Mouse (Mus musculus): ENCODE data around the gene Klf11. TPM values are rescaled to one million over a fixed set of nuclear protein-coding genes. Genes with fewer than 3 reads are reported as not detected.

The Klf11 gene
- 1 to 10 TPM in 19 of 26 experiments, under 1 TPM in 7; 0.46 to 4.9 (median 1.4) TPM for total RNA-seq (2018; cell fraction: chromatin; rRNA removed)
- total RNA-seq (2018; cell fraction: cytosol; rRNA removed) = 1 to 10 TPM in 23 of 26 experiments, under 1 TPM in 3; 0.91 to 7.4 (median 1.8) TPM
- total RNA-seq (2018; cell fraction: nucleus; rRNA removed) = 1 to 10 TPM in 25 of 26 experiments, under 1 TPM in 1; 0.94 to 7.8 (median 1.8) TPM
- 2.1 to 3.6 TPM (median 3.3 TPM) in 3 replicates for polyA plus RNA-seq (2018)

- Histone ChIP-seq H3K4me3 (ENCODE audit: inconsistent target) (peak within 1 kb of the TSS; percentile 35), H3K79me2 (ENCODE audit: inconsistent target) (no peaks in the 10 kb centered on the region), H3K36me3 (ENCODE audit: inconsistent target) (no peaks in the 10 kb centered on the region), H3K27ac (0 out of 2 replicates have a peak within 1 kb of the TSS, but pooled peaks have one; percentile 21)
- under 1% methylated on average over 49 of the region's 68 CpGs for WGBS (ENCODE audit: missing documents)
Measured at GRCm38 (mm10) chr12:24651063-24651557, at the start of gene Klf11. TSS of gene Klf11 (plus strand) at chr12:24651274.

- Histone ChIP-seq H3K4me3 (ENCODE audit: inconsistent target) (no peak overlapping the region), H3K27ac (no peak overlapping the region), H3K79me2 (ENCODE audit: inconsistent target) (no peaks in the 10 kb centered on the region), H3K36me3 (ENCODE audit: inconsistent target) (no peaks in the 10 kb centered on the region)
- WGBS (ENCODE audit: missing documents) = 25% methylated on average over 2 of the region's 2 CpGs
Measured at GRCm38 (mm10) chr12:24603266-24603665, 47.8 kb upstream of the Klf11 start.

DNA sequence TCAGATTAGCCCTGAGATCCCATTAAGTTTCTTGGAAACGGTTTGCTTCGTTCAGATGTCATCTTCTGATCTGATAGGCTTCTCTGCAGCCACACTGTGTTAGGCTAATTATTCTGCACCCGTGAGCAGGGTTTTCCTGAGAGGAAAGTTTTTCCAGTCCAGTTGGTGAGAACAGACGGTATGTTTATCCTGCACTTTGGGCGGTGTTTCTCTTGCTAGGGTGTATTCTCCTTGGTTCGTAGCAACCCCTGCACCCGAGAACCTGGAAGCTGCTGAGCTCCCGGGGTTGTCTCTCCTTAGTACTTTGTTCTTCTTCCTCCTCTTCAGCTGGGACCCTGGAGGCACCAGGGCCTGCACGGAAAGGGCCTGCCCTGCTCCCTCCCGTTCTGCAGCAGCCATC is 44.9 kb upstream of the Klf11 start:
- no peaks in the 10 kb centered on the region for H3K79me2 ChIP-seq (ENCODE audit: inconsistent target)
- 93% methylated on average over 10 of the region's 10 CpGs for WGBS (ENCODE audit: missing documents)
- no peak overlapping the region for H3K27ac ChIP-seq
- no peak overlapping the region for H3K4me3 ChIP-seq (ENCODE audit: inconsistent target)
- no peaks in the 10 kb centered on the region for H3K36me3 ChIP-seq (ENCODE audit: inconsistent target)

DNA sequence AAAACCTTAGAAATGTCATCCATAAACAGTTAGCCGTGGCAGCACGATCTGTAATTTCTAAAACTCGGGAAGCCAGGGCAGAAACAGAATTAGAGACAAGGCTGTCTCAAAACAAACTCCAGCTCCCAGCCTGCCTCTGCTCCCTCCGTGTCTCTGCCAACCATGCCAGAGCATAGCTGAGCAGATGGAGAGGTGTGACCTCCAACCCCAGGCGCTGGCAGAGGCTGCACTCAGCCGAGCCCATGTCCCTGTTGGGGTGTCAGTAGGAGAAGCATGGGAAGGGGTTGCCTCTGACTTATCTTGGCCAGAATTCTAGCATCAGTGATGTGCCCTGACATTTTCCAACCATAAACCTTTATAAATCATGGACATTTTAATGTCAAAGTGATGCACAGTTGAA is 38.5 kb upstream of the Klf11 start:
- Histone ChIP-seq H3K79me2 (ENCODE audit: inconsistent target) (no peaks in the 10 kb centered on the region), H3K4me3 (ENCODE audit: inconsistent target) (no peak overlapping the region), H3K36me3 (ENCODE audit: inconsistent target) (no peaks in the 10 kb centered on the region), H3K27ac (no peak overlapping the region)
- 94% methylated on average over 6 of the region's 6 CpGs for WGBS (ENCODE audit: missing documents)

DNA sequence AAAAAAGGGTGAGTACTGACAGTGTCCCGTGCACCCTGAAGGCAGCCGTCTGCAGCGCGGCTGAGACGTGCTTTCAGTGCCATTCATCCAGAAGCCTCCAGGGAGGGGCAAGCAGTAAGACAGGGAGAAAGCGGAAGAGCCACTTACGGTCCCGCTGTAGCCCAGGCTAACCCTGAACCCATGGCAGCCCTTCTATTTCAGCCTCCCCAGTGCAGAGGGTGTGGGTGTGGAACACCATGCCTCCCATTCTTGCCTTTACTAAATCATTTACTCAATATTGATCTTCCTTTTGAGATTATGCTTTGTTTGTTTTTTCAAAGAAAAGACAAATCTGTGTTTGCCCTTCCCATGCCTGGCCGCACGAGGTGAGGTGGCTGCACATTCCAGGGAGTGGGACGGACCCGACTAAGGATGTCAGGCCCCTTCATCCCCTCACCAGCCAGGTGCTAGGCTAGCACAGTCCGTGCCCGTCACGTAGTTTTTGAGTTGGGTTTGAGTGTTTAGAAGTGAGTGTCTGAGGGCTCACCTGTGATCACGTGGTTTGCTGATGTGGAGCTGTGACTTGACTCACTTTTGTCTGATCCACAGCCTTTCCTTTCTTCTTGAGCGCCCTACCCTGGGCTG is 36.5 kb upstream of the Klf11 start:
- WGBS (ENCODE audit: missing documents) = 96% methylated on average over 17 of the region's 17 CpGs
- H3K27ac ChIP-seq = no peak overlapping the region
- H3K4me3 ChIP-seq (ENCODE audit: inconsistent target) = no peak overlapping the region
- no peaks in the 10 kb centered on the region for H3K79me2 ChIP-seq (ENCODE audit: inconsistent target)
- H3K36me3 ChIP-seq (ENCODE audit: inconsistent target) = no peaks in the 10 kb centered on the region

DNA sequence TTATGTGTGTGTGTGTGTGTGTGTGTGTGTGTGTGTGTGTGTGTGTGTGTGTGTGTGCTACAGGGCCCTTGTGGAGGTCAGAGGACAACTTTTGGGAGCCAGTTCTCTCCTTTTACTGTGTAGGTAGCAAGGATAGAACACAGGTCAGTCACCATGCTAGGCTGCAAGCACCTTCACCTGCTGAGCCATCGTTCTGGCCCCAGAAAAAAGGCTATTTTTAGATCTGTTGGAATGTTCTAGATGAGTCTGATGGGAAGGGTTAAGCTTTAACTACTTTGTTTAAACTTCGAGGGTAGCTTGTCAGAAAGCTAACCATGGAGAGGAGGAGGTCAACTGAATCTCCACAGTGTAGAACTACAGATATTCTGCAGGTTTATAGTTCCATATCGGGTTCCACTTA is 35.9 kb upstream of the Klf11 start:
- WGBS (ENCODE audit: missing documents) = 63% methylated on average over 3 of the region's 3 CpGs
- H3K79me2 ChIP-seq (ENCODE audit: inconsistent target) = no peaks in the 10 kb centered on the region
- H3K4me3 ChIP-seq (ENCODE audit: inconsistent target) = no peak overlapping the region
- H3K27ac ChIP-seq = no peak overlapping the region
- H3K36me3 ChIP-seq (ENCODE audit: inconsistent target) = no peaks in the 10 kb centered on the region

DNA sequence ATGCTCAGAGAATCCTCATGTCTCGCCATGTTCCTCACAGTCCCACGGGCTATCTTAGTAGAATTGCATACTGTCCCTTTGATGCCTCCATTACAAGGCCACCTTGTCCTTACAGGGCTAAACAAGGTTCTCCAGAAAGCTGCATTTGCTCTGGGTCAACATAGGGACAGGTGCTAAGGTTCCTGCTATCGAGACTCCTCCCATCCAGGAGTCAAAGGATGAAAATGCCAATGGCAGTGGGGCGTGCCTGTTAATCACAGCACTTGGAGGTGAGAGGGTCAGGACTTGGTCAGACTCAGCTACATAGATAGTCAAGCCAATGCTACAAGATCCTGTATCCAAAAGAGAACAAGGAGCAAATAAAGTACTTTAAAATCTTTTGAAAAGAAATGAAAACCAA is 31.6 kb upstream of the Klf11 start:
- 90% methylated on average over 4 of the region's 4 CpGs for WGBS (ENCODE audit: missing documents)
- Histone ChIP-seq H3K4me3 (ENCODE audit: inconsistent target) (no peak overlapping the region), H3K27ac (no peak overlapping the region), H3K36me3 (ENCODE audit: inconsistent target) (no peaks in the 10 kb centered on the region), H3K79me2 (ENCODE audit: inconsistent target) (no peaks in the 10 kb centered on the region)

GRCm38 (mm10) chr12:24623486-24624251 is 27.4 kb upstream of the Klf11 start:
- Histone ChIP-seq H3K27ac (no peak overlapping the region), H3K36me3 (ENCODE audit: inconsistent target) (no peaks in the 10 kb centered on the region), H3K79me2 (ENCODE audit: inconsistent target) (no peaks in the 10 kb centered on the region), H3K4me3 (ENCODE audit: inconsistent target) (no peak overlapping the region)
- 95% methylated on average over 12 of the region's 12 CpGs for WGBS (ENCODE audit: missing documents)

- Histone ChIP-seq H3K79me2 (ENCODE audit: inconsistent target) (no peaks in the 10 kb centered on the region), H3K4me3 (ENCODE audit: inconsistent target) (no peak overlapping the region), H3K27ac (no peak overlapping the region), H3K36me3 (ENCODE audit: inconsistent target) (no peaks in the 10 kb centered on the region)
- 90% methylated on average over 4 of the region's 5 CpGs for WGBS (ENCODE audit: missing documents)
Measured at GRCm38 (mm10) chr12:24626401-24626800, 24.7 kb upstream of the Klf11 start.

DNA sequence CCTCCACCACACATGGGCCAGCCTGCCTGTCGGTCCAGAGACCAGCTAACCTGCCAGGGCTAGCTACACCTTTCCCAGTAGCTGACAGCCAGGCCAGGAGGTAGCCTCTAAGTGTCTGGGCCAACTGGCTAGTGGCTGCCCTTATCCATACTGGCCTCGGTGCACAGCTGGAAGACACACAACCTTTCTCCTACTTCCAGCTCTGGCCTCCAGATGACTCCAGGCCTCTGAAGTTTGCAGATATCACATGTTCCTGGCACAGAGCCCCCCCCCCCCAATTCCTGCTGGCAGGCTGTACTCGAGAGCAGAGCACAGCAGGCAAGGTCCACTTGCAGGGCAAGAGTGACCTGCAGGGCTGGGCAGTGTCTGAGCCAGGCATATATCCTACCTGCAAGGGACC is 23.9 kb upstream of the Klf11 start:
- Histone ChIP-seq H3K4me3 (ENCODE audit: inconsistent target) (no peak overlapping the region), H3K79me2 (ENCODE audit: inconsistent target) (no peaks in the 10 kb centered on the region), H3K36me3 (ENCODE audit: inconsistent target) (no peaks in the 10 kb centered on the region), H3K27ac (no peak overlapping the region)
- WGBS (ENCODE audit: missing documents) = 80% methylated on average over 3 of the region's 3 CpGs

- WGBS (ENCODE audit: missing documents) = 20% methylated on average over 1 of the region's 1 CpGs
- H3K79me2 ChIP-seq (ENCODE audit: inconsistent target) = no peaks in the 10 kb centered on the region
- no peak overlapping the region for H3K27ac ChIP-seq
- H3K4me3 ChIP-seq (ENCODE audit: inconsistent target) = no peak overlapping the region
- no peaks in the 10 kb centered on the region for H3K36me3 ChIP-seq (ENCODE audit: inconsistent target)
Measured at GRCm38 (mm10) chr12:24630220-24630619, 20.9 kb upstream of the Klf11 start.

DNA sequence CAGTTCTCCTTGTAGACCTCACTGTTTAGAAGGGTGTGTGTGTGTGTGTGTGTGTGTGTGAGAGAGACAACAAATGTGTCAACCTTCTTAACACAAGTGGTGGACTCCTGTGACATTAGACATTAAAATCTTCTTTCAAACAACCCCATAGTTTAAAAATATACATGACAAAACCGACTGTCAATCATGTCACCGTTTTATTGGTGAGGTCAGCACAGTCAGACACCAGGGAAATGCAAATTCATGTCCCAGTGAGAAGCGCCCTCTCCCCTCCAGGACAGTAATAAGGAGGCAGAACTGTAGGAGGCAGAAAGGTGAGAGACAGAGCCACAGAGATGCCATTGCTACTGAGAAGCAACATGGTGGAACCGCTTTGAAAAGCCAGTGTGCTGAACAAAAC is 18.7 kb upstream of the Klf11 start:
- no peak overlapping the region for H3K4me3 ChIP-seq (ENCODE audit: inconsistent target)
- H3K79me2 ChIP-seq (ENCODE audit: inconsistent target) = no peaks in the 10 kb centered on the region
- no peaks in the 10 kb centered on the region for H3K36me3 ChIP-seq (ENCODE audit: inconsistent target)
- H3K27ac ChIP-seq = no peak overlapping the region
- WGBS (ENCODE audit: missing documents) = 86% methylated on average over 4 of the region's 4 CpGs

DNA sequence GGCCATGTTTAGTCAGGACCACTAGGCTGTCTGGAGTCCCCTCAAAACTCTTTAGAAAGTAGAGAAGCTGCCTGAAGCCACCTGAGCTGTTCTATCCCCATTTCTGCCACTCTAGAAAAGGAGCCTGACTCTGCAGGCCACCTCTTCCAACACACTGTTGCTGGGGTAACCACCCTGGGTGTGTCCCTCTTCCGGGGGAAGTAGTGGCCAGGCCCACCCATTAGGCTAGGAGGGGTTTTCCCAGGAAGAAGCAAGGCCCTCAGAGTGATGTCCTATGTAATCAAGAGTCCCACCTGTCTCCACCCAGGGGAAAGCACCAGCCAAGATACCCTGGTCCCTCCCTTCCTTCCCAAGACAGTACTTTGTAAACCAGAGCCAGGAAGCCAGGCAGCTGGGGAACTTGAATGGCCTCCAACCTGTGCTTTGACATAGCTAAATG is 17.3 kb upstream of the Klf11 start:
- no peak overlapping the region for H3K4me3 ChIP-seq (ENCODE audit: inconsistent target)
- H3K36me3 ChIP-seq (ENCODE audit: inconsistent target) = no peaks in the 10 kb centered on the region
- 13% methylated on average over 1 of the region's 1 CpGs for WGBS (ENCODE audit: missing documents)
- no peak overlapping the region for H3K27ac ChIP-seq
- no peaks in the 10 kb centered on the region for H3K79me2 ChIP-seq (ENCODE audit: inconsistent target)

DNA sequence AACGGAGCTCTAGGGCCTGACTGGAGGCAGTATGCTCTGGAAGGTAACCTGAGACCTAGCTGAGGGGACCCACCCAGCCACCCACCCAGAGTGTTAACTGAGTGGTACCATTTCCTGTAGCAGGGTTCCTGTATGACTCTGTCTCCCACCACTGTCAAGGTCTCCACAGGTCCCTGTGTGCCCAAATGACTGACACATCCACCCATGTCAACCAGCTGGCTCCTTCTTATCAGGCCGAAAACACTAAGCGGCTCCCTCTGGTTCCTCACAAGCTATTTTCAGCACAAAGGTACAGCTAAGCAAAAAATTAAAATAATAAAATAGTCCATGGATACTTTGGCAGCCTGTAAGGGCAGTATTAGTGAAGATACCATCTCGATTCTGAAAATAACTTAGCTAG is 16.9 kb upstream of the Klf11 start:
- H3K27ac ChIP-seq = no peak overlapping the region
- WGBS (ENCODE audit: missing documents) = 39% methylated on average over 4 of the region's 4 CpGs
- no peak overlapping the region for H3K4me3 ChIP-seq (ENCODE audit: inconsistent target)
- no peaks in the 10 kb centered on the region for H3K79me2 ChIP-seq (ENCODE audit: inconsistent target)
- no peaks in the 10 kb centered on the region for H3K36me3 ChIP-seq (ENCODE audit: inconsistent target)

DNA sequence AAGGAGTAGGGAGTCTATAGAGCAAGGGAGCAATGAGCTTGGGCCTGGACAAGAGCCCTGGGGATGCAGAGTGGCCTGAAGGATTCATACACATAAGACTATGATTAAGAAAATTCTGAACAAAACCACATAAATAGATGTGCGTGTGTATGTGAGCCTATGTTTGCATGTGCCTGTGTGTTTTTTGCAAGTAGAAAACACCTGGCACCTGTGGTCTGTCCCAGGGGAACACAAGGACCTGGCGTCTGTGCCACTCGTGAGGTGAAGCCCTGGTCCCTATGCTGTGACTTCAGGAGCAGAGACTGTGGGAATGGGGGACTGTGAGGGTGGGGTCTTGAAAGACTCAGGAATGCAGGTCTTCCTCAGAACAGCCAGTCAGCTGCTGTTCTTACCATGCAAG is 16.4 kb upstream of the Klf11 start:
- 96% methylated on average over 3 of the region's 3 CpGs for WGBS (ENCODE audit: missing documents)
- H3K4me3 ChIP-seq (ENCODE audit: inconsistent target) = no peak overlapping the region
- no peaks in the 10 kb centered on the region for H3K36me3 ChIP-seq (ENCODE audit: inconsistent target)
- no peaks in the 10 kb centered on the region for H3K79me2 ChIP-seq (ENCODE audit: inconsistent target)
- no peak overlapping the region for H3K27ac ChIP-seq

Measured in macrophage (primary cell).